Mouse (Mus musculus) embryonic stem cell, embryonic (primary cell): ENCODE results near the gene Ldhb.

Experiments
- CTCF ChIA-PET, 4 experiments: fragments of 300-600 bp in 2 of 4; fragments of 350-600 bp in 2 of 4; sonication (Branson Sonifier 250); formaldehyde crosslinking; loops; one replicate each; lab custom pipeline; 2022; ENCODE audit warnings: inconsistent platforms in 2 of 4; lab: Charles Lee
- POLR2A ChIA-PET, 4 experiments: fragments of 300-600 bp in 2 of 4; fragments of 350-600 bp in 2 of 4; sonication (Branson Sonifier 250); formaldehyde crosslinking; loops; one replicate each; lab custom pipeline; 2022; ENCODE audit warnings: antibody characterized with exemption in 4 of 4, inconsistent platforms in 1 of 4; lab: Charles Lee

The Ldhb gene

DNA sequence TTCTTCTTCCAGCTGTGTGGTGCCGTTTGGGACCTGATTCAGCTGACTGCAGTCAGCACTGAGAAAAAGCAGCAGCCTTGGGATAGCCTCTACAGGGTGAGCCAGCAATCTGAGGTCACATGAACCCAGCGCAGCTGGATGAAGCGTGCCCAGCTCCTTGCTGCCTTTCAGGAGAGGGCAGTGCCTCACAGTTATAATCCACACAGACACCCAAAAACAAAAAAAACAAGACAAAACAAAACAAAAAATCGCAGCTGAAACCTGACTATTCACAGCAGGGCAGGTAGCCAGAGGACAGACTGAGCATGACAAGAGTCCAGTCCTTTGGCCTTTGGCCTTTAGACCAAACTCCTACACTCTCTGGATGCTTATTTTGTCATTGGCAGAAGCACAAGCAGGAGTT, 35.0 kb downstream of the Ldhb start, which contains the start of gene Gys2:
Gene Gys2, minus strand, starts transcription at position 309 of the 403 bp plus-strand sequence.
- POLR2A ChIA-PET, result interaction anchor here in 1 of 4 experiments (1.6 kb wide), 1 partner anchor 40 kb away, joined by 3 read pairs; no protein-coding TSS in a partner anchor
- CTCF ChIA-PET, result no interaction called here

GRCm38 (mm10) chr6:142471141-142471540, 36.6 kb downstream of the Ldhb start:
- POLR2A ChIA-PET, result no interaction called here
- CTCF ChIA-PET, result no interaction called here

- ChIA-PET POLR2A (no interaction called here), CTCF (no interaction called here)
These were observed 38.2 kb downstream of the Ldhb start for GRCm38 (mm10) chr6:142469602-142470001.

DNA sequence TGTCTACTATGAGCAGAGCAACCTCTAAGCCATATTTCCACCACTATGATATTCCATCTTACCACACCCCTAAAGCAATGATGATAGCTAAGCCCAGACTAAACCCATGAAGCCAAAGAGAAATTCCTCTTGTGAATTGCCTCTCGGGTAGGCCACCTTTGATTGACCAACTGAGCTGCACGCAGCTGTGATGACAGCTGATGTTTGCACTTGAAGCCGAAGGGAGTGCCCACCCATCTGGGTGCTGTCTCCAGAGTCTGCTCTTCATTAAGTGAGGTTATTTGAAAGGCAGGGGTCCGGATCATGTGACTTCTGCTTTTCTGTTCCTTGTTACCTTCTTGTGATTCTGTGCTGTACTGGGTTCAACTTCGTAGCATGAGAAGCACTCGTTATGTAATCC, 45.6 kb downstream of the Ldhb start:
- ChIA-PET CTCF (no interaction called here), POLR2A (interaction anchor here in 1 of 4 experiments (1.1 to 1.3 kb wide), 2 partner anchors 9 to 45 kb away, joined by 3 read pairs; partner anchors contain the start of gene Ldhb)

GRCm38 (mm10) chr6:142459017-142459678, 48.6 kb downstream of the Ldhb start:
- ChIA-PET CTCF (no interaction called here), POLR2A (interaction anchor here in 2 of 4 experiments (1.3 to 2.0 kb wide), 2 partner anchors 49 to 52 kb away, joined by 4 read pairs; partner anchors contain the start of gene Ldhb (in 1 of the 2))

GRCm38 (mm10) chr6:142458010-142458409, 49.7 kb downstream of the Ldhb start:
- ChIA-PET POLR2A (interaction anchor here in 3 of 4 experiments (0.5 to 2.0 kb wide), 3 partner anchors 53 to 424 kb away, joined by 3 to 4 read pairs (median 4); no protein-coding TSS in a partner anchor), CTCF (no interaction called here)

- POLR2A ChIA-PET, result no interaction called here
These were observed 52.3 kb downstream of the Ldhb start for GRCm38 (mm10) chr6:142455314-142455996.

GRCm38 (mm10) chr6:142453311-142453710, 54.4 kb downstream of the Ldhb start:
- POLR2A ChIA-PET, result interaction anchor here in 1 of 4 experiments (1.6 kb wide), 1 partner anchor 9 kb away, joined by 3 read pairs; no protein-coding TSS in a partner anchor
- CTCF ChIA-PET, result no interaction called here

More at GRCm38 (mm10) chr6:142455314-142455996, 52.3 kb downstream of the Ldhb start:
- CTCF ChIA-PET, result interaction anchor here in 1 of 4 experiments (0.6 kb wide), 1 partner anchor 66 kb away, joined by 3 read pairs; no protein-coding TSS in a partner anchor

DNA sequence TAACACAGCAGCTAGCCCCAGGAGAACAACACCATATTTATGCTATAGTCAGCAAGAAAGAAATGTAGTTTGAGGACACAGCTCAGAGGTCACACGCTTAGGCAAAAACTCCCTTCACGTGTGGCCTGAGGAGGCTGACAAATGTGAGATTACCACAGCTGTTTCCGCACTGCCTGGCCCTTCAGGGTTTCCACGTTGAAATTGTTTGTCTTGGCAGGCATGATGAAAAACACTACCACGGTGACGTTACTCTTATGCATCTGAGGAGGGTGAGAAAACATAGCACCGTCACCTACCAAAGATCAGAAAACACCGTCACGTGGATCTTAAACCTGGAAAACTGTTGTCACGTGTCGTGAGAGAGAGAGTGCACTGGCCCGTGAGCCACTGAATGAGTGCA, 56.4 kb downstream of the Ldhb start:
- POLR2A ChIA-PET, result interaction anchor here in 1 of 4 experiments (0.6 kb wide), 1 partner anchor 163 kb away, joined by 4 read pairs; no protein-coding TSS in a partner anchor
- CTCF ChIA-PET, result interaction anchor here in 1 of 4 experiments (0.6 kb wide), 1 partner anchor 117 kb away, joined by 3 read pairs; no protein-coding TSS in a partner anchor
